Mouse (Mus musculus): ENCODE results near the gene Plxna4.

GRCm38 (mm10) chr6:32479765-32480164 is 108.2 kb downstream of the Plxna4 start:
- TF ChIP-seq CTCF (conservative IDR thresholded peaks at IDR 0.05; ENCODE audit: low read length) (no peak), NANOG (IDR thresholded peaks at IDR 0.05; ENCODE audit: borderline replicate concordance, low read length) (no peak)

Measured in E14TG2a.4 (cell line).